11 mouse cellular contexts compared by ENCODE assay signal in the genomic region with DNA sequence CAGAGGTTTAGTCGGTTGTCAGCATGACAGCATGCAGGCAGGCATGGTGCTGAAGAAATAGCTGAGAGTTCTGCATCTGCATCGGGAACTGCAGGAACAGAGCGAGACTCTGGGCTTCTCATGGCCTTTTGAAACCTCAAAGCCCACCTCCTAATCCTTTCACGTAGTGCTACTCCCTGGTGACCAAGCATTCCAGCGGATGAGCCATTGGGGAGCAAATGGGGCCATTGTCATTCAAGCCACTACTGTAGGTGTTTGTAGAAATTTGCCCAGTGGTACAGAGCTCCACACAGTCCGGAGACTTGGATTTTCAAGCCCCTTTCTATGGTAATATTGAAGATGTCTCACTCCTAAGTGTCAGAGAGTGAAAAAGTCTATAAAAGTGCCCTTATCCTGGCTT. TPM values are rescaled to one million over a fixed set of nuclear protein-coding genes. Genes with fewer than 3 reads are reported as not detected.
DNase-seq lines count a peak whose midpoint lies in the region; ATAC-seq and TF ChIP-seq lines count a peak whose summit lies in the region.
"Had no signal": no experiment of that assay in that cellular context is flagged by ENCODE, and none has a peak within 500 bp of the region (broad histone marks: within the 10 kb centered on the region; RNA-seq: fewer than 3 reads in every experiment).

No protein-coding gene starts in this region.

- no peak overlapping the region for H3K27ac ChIP-seq in stomach, embryonic 14.5 days (ENCODE audit: low read length)
- no peak overlapping the region for H3K27ac ChIP-seq in stomach, postnatal 0 days (replicated peaks)
- no peak overlapping the region for H3K27ac ChIP-seq in forebrain, embryonic 14.5 days (ENCODE audit: low read depth, low read length)
- H3K27ac ChIP-seq in liver, embryonic 12.5 days = no peak overlapping the region
- no peak overlapping the region for H3K27ac ChIP-seq in stomach, embryonic 16.5 days (ENCODE audit: low read length)

- H3K4me2 ChIP-seq in stomach, embryonic 14.5 days (replicated peaks; ENCODE audit: low read depth, low read length) = peak overlapping the region; percentile 85
- H3K4me2 ChIP-seq in stomach, postnatal 0 days (replicated peaks; ENCODE audit: low read depth) = no peak overlapping the region; the same call in 1 of the 2 replicates
- H3K4me2 ChIP-seq in forebrain, embryonic 14.5 days (ENCODE audit: low read length) = peak overlapping the region; percentile 86
- peak overlapping the region; percentile 90 for H3K4me2 ChIP-seq in liver, embryonic 12.5 days
- H3K4me2 ChIP-seq in stomach, embryonic 16.5 days (ENCODE audit: low read depth, low read length) = peak overlapping the region; percentile 94

- no peak for TF ChIP-seq CTCF in stomach, postnatal 0 days (IDR thresholded peaks at IDR 0.05; ENCODE audit: low read depth)

- DNase-seq in stomach, postnatal 0 days (ENCODE audit: low spot score) = no peak
- DNase-seq in forebrain, embryonic 14.5 days (ENCODE audit: low spot score) = no peak
- DNase-seq in testis, postnatal 14 days (ENCODE audit: low spot score) = no peak
- no peak for DNase-seq in left cerebral cortex, postnatal 10 days (ENCODE audit: extremely low spot score in 1 of 2, low spot score in 2 of 2)
- DNase-seq in layer of hippocampus, adult 11-12 months (ENCODE audit: low spot score) = no peak
- DNase-seq: heart, adult 18-20 months; thymus, postnatal 4 days had no signal

- no peaks in the 10 kb centered on the region for H3K27me3 ChIP-seq in stomach, embryonic 14.5 days (ENCODE audit: control insufficient read depth, insufficient read depth, low read length)
- H3K27me3 ChIP-seq in stomach, postnatal 0 days (ENCODE audit: control insufficient read depth, insufficient read depth, low read length) = no peaks in the 10 kb centered on the region
- H3K27me3 ChIP-seq in forebrain, embryonic 14.5 days (replicated peaks; ENCODE audit: control insufficient read depth, insufficient read depth, low read length) = no peaks in the 10 kb centered on the region
- H3K27me3 ChIP-seq in liver, embryonic 12.5 days (replicated peaks) = no peaks in the 10 kb centered on the region
- H3K27me3 ChIP-seq in stomach, embryonic 16.5 days (ENCODE audit: control insufficient read depth, insufficient read depth, low read length) = no peaks in the 10 kb centered on the region

- no peak overlapping the region; the same call in 1 of the 2 replicates for H3K4me3 ChIP-seq in stomach, embryonic 14.5 days (ENCODE audit: low read depth, low read length)
- no peak overlapping the region for H3K4me3 ChIP-seq in stomach, postnatal 0 days (ENCODE audit: low read depth, low read length)
- 0 out of 2 replicates have a peak overlapping the region, but pooled peaks have one; percentile 68 for H3K4me3 ChIP-seq in forebrain, embryonic 14.5 days (ENCODE audit: low read depth, low read length)
- no peak overlapping the region for H3K4me3 ChIP-seq in liver, embryonic 12.5 days
- H3K4me3 ChIP-seq in stomach, embryonic 16.5 days (replicated peaks; ENCODE audit: low read length) = peak overlapping the region; percentile 87

- intact Hi-C loops in left cerebral cortex, postnatal 10 days (cut with DNase I) = no loop called here

- no peak overlapping the region for H3K9ac ChIP-seq in stomach, embryonic 14.5 days (replicated peaks; ENCODE audit: low read depth, low read length)
- no peak overlapping the region for H3K9ac ChIP-seq in stomach, postnatal 0 days (ENCODE audit: low read length)
- H3K9ac ChIP-seq in forebrain, embryonic 14.5 days (ENCODE audit: low read length) = no peak overlapping the region
- no peak overlapping the region for H3K9ac ChIP-seq in liver, embryonic 12.5 days
- 0 out of 2 replicates have a peak overlapping the region, but pooled peaks have one; percentile 3 for H3K9ac ChIP-seq in stomach, embryonic 16.5 days (ENCODE audit: low read length)

- H3K36me3 ChIP-seq in stomach, embryonic 14.5 days (ENCODE audit: control insufficient read depth, insufficient read depth, low read length) = peaks cover 37% of the 10 kb centered on the region
- peaks cover 14% of the 10 kb centered on the region for H3K36me3 ChIP-seq in stomach, postnatal 0 days (ENCODE audit: control insufficient read depth, insufficient read depth, low read length)
- peaks cover 41% of the 10 kb centered on the region for H3K36me3 ChIP-seq in forebrain, embryonic 14.5 days (ENCODE audit: control insufficient read depth, insufficient read depth, low read length)
- H3K36me3 ChIP-seq in liver, embryonic 12.5 days = peaks cover 44% of the 10 kb centered on the region
- H3K36me3 ChIP-seq in stomach, embryonic 16.5 days (ENCODE audit: control insufficient read depth, insufficient read depth, low read length) = peaks cover 12% of the 10 kb centered on the region

- H3K9me3 ChIP-seq in stomach, embryonic 14.5 days (ENCODE audit: control insufficient read depth, low read depth, low read length) = no peaks in the 10 kb centered on the region
- H3K9me3 ChIP-seq in stomach, postnatal 0 days (ENCODE audit: control insufficient read depth, low read length) = no peaks in the 10 kb centered on the region
- H3K9me3 ChIP-seq in forebrain, embryonic 14.5 days (replicated peaks; ENCODE audit: control insufficient read depth, low read length) = no peaks in the 10 kb centered on the region
- no peaks in the 10 kb centered on the region for H3K9me3 ChIP-seq in liver, embryonic 12.5 days (replicated peaks)
- no peaks in the 10 kb centered on the region for H3K9me3 ChIP-seq in stomach, embryonic 16.5 days (replicated peaks; ENCODE audit: control insufficient read depth, low read length)

- WGBS in stomach, embryonic 14.5 days = 61% methylated on average over 6 of the region's 6 CpGs
- 61% methylated on average over 6 of the region's 6 CpGs for WGBS in stomach, postnatal 0 days
- 47% methylated on average over 6 of the region's 6 CpGs for WGBS in forebrain, embryonic 14.5 days
- whole genome bisulfite sequencing in liver, embryonic 12.5 days (ENCODE audit: insufficient replicate concordance) = 77% methylated on average over 6 of the region's 6 CpGs
- WGBS in stomach, embryonic 16.5 days = 67% methylated on average over 6 of the region's 6 CpGs

- H3K4me1 ChIP-seq in stomach, embryonic 14.5 days (ENCODE audit: control insufficient read depth, insufficient read depth, low read length) = peaks cover 10% of the 10 kb centered on the region
- no peaks in the 10 kb centered on the region for H3K4me1 ChIP-seq in stomach, postnatal 0 days (replicated peaks; ENCODE audit: control insufficient read depth, insufficient read depth)
- H3K4me1 ChIP-seq in forebrain, embryonic 14.5 days (ENCODE audit: control insufficient read depth, insufficient read depth, low read length) = peaks cover 10% of the 10 kb centered on the region; the same call in 1 of the 2 replicates
- peaks cover 21% of the 10 kb centered on the region for H3K4me1 ChIP-seq in liver, embryonic 12.5 days
- H3K4me1 ChIP-seq in stomach, embryonic 16.5 days (ENCODE audit: control insufficient read depth, insufficient read depth, low read length) = peaks cover 8% of the 10 kb centered on the region

- TF ChIP-seq EP300 in stomach, postnatal 0 days (optimal IDR thresholded peaks at IDR 0.05) = no peak

- no peak for ATAC-seq in stomach, embryonic 14.5 days (ENCODE audit: insufficient number of reproducible peaks, insufficient read depth, low FRiP score, low read depth)
- no peak for ATAC-seq in stomach, postnatal 0 days (ENCODE audit: low FRiP score, low TSS enrichment)
- no peak for ATAC-seq in forebrain, embryonic 14.5 days
- no peak for ATAC-seq in liver, embryonic 12.5 days
- ATAC-seq in stomach, embryonic 16.5 days (ENCODE audit: insufficient read depth, low FRiP score) = no peak

RNA-seq across cellular contexts. Expression of a gene that starts 1.4 kb away (rescaled TPM):
- polyA plus RNA-seq in stomach, embryonic 14.5 days (2014; fragmentation: Nextera tagmentation; extraction: Ambion mirVana) = 56.3 and 63.4 TPM in 2 replicates
- 22.7 and 24.0 TPM in 2 replicates for polyA plus RNA-seq in stomach, postnatal 0 days (2015; fragmentation: Nextera tagmentation; extraction: Ambion mirVana)
- polyA plus RNA-seq in forebrain, embryonic 14.5 days (2014; fragmentation: Nextera tagmentation; extraction: Ambion mirVana) = 64.7 and 64.9 TPM in 2 replicates
- 19.6 and 20.4 TPM in 2 replicates for polyA plus RNA-seq in liver, embryonic 12.5 days (2016; fragmentation: Nextera tagmentation; extraction: Ambion mirVana)
- 49.7 and 57.7 TPM in 2 replicates for polyA plus RNA-seq in stomach, embryonic 16.5 days (2015; fragmentation: Nextera tagmentation; extraction: Ambion mirVana)
- 10 to 100 TPM; 35.5 to 42.4 TPM for total RNA-seq in left cerebral cortex, postnatal 10 days (2021)

RNA-seq across cellular contexts. Expression of a gene that starts 6.6 kb away (rescaled TPM):
- polyA plus RNA-seq in stomach, embryonic 14.5 days (2014; fragmentation: Nextera tagmentation; extraction: Ambion mirVana) = 0.30 and 0.55 TPM in 2 replicates
- 1.1 and 1.4 TPM in 2 replicates for polyA plus RNA-seq in stomach, postnatal 0 days (2015; fragmentation: Nextera tagmentation; extraction: Ambion mirVana)
- polyA plus RNA-seq in forebrain, embryonic 14.5 days (2014; fragmentation: Nextera tagmentation; extraction: Ambion mirVana) = 0.62 and 0.82 TPM in 2 replicates
- 0.06 and 0.11 TPM in 2 replicates for polyA plus RNA-seq in liver, embryonic 12.5 days (2016; fragmentation: Nextera tagmentation; extraction: Ambion mirVana)
- 0.89 and 0.98 TPM in 2 replicates for polyA plus RNA-seq in stomach, embryonic 16.5 days (2015; fragmentation: Nextera tagmentation; extraction: Ambion mirVana)
- 1 to 10 TPM; 3.6 to 4.5 TPM for total RNA-seq in left cerebral cortex, postnatal 10 days (2021)

RNA-seq across cellular contexts. Expression of a gene that starts 27.9 kb away (rescaled TPM):
- 54.6 and 59.3 TPM in 2 replicates for polyA plus RNA-seq in stomach, embryonic 14.5 days (2014; fragmentation: Nextera tagmentation; extraction: Ambion mirVana)
- 71.6 and 79.4 TPM in 2 replicates for polyA plus RNA-seq in stomach, postnatal 0 days (2015; fragmentation: Nextera tagmentation; extraction: Ambion mirVana)
- 127 and 139 TPM in 2 replicates for polyA plus RNA-seq in forebrain, embryonic 14.5 days (2014; fragmentation: Nextera tagmentation; extraction: Ambion mirVana)
- polyA plus RNA-seq in liver, embryonic 12.5 days (2016; fragmentation: Nextera tagmentation; extraction: Ambion mirVana) = 17.0 and 17.3 TPM in 2 replicates
- polyA plus RNA-seq in stomach, embryonic 16.5 days (2015; fragmentation: Nextera tagmentation; extraction: Ambion mirVana) = 125 and 143 TPM in 2 replicates
- total RNA-seq in left cerebral cortex, postnatal 10 days (2021) = 100 to 1,000 TPM; 337 to 367 TPM

RNA-seq across cellular contexts. Expression of a gene that starts 32.2 kb away (rescaled TPM):
- not detected in 2 replicates for polyA plus RNA-seq in stomach, embryonic 14.5 days (2014; fragmentation: Nextera tagmentation; extraction: Ambion mirVana)
- polyA plus RNA-seq in stomach, postnatal 0 days (2015; fragmentation: Nextera tagmentation; extraction: Ambion mirVana) = not detected in 2 replicates
- not detected in 2 replicates for polyA plus RNA-seq in forebrain, embryonic 14.5 days (2014; fragmentation: Nextera tagmentation; extraction: Ambion mirVana)
- polyA plus RNA-seq in liver, embryonic 12.5 days (2016; fragmentation: Nextera tagmentation; extraction: Ambion mirVana) = not detected in 2 replicates
- not detected in 2 replicates for polyA plus RNA-seq in stomach, embryonic 16.5 days (2015; fragmentation: Nextera tagmentation; extraction: Ambion mirVana)
- total RNA-seq in left cerebral cortex, postnatal 10 days (2021) = not detected
- total RNA-seq: heart, adult 18-20 months; liver, adult 2 months had no signal
- polyA plus RNA-seq: liver, adult 2 months had no signal

RNA-seq across cellular contexts. Expression of a gene that starts 32.6 kb away (rescaled TPM):
- polyA plus RNA-seq in stomach, embryonic 14.5 days (2014; fragmentation: Nextera tagmentation; extraction: Ambion mirVana) = not detected in 2 replicates
- polyA plus RNA-seq in stomach, postnatal 0 days (2015; fragmentation: Nextera tagmentation; extraction: Ambion mirVana) = not detected in 2 replicates
- polyA plus RNA-seq in forebrain, embryonic 14.5 days (2014; fragmentation: Nextera tagmentation; extraction: Ambion mirVana) = not detected in 2 replicates
- polyA plus RNA-seq in liver, embryonic 12.5 days (2016; fragmentation: Nextera tagmentation; extraction: Ambion mirVana) = 3.6 and 12.0 TPM in 2 replicates
- polyA plus RNA-seq in stomach, embryonic 16.5 days (2015; fragmentation: Nextera tagmentation; extraction: Ambion mirVana) = 0.19 and 0.79 TPM in 2 replicates
- not detected for total RNA-seq in left cerebral cortex, postnatal 10 days (2021)
- total RNA-seq: heart, adult 18-20 months; liver, adult 2 months had no signal
- polyA plus RNA-seq: liver, adult 2 months had no signal

Comparison
In these comparisons a context has a peak if more than half of its experiments do, and no peak if none do; other contexts are left out.
1. H3K4me3 ChIP-seq: peak in forebrain, embryonic 14.5 days (single experiment) and stomach, embryonic 16.5 days (single experiment); none in stomach, embryonic 14.5 days (single experiment), stomach, postnatal 0 days (single experiment) and liver, embryonic 12.5 days (single experiment).